ENCODE assay signal across 8 mouse cellular contexts in the genomic region with DNA sequence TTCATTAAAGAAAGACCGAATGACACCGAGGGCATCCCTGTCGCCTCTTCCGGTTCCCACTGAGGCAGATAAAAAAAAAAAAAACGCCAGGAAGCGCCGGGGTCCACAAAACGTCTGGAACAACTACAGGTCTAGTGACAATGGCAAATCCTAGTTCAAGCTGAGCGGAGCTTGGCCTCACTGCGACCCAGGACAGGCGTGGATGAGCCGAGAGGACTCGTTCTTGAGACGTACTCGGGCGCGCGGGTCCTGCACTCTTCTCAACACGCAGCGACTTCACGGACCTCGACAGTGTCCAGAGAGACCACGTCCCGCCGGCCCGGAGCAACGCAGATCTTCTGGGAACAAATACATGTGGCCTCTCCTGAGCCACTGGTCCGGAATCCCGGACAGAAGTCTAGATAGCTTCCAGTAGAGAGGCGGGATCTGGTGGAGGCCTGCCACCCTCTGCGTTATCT. TPM values are rescaled to one million over a fixed set of nuclear protein-coding genes. Genes with fewer than 3 reads are reported as not detected.
DNase-seq lines count a peak whose midpoint lies in the region; ATAC-seq lines count a peak whose summit lies in the region.

No protein-coding gene starts in this region.

- peak; percentile 13 for DNase-seq in kidney, adult 18-20 months
- DNase-seq in kidney, adult 11 months: no peak
- DNase-seq in R1 (ENCODE audit: low read depth, low spot score) (peak; percentile 63), liver (peak; percentile 22), MN1 (ENCODE audit: low spot score) (no peak)
- DNase-seq in neural tube, embryonic 11.5 days (ENCODE audit: low spot score): peak; percentile 65
- no peak for DNase-seq in frontal cortex, postnatal 14 days (ENCODE audit: low spot score in 2 of 2)

- H3K9me3 ChIP-seq in heart, embryonic 14.5 days (ENCODE audit: control insufficient read depth, low read length): no peaks in the 10 kb centered on the region
- H3K9me3 ChIP-seq in neural tube, embryonic 11.5 days (ENCODE audit: control insufficient read depth, low read length): no peaks in the 10 kb centered on the region

- under 1% methylated on average over 31 of the region's 31 CpGs for WGBS in heart, embryonic 14.5 days
- WGBS in neural tube, embryonic 11.5 days: 0% methylated on average over 31 of the region's 31 CpGs

- H3K36me3 ChIP-seq in heart, embryonic 14.5 days (ENCODE audit: control insufficient read depth, insufficient read depth, low read length): no peaks in the 10 kb centered on the region
- no peaks in the 10 kb centered on the region for H3K36me3 ChIP-seq in neural tube, embryonic 11.5 days (ENCODE audit: control insufficient read depth, insufficient read depth, low read length)

- no peak overlapping the region for H3K27ac ChIP-seq in heart, embryonic 14.5 days (replicated peaks in 1 of 2; ENCODE audit: control insufficient read depth in 1 of 2, insufficient read depth in 1 of 2, low read depth in 2 of 2, low read length in 2 of 2)
- no peak overlapping the region for H3K27ac ChIP-seq in neural tube, embryonic 11.5 days (ENCODE audit: low read depth, low read length)

- H3K27me3 ChIP-seq in heart, embryonic 14.5 days (ENCODE audit: control insufficient read depth, insufficient read depth, low read length): peaks cover 25% of the 10 kb centered on the region
- peaks cover 19% of the 10 kb centered on the region for H3K27me3 ChIP-seq in neural tube, embryonic 11.5 days (ENCODE audit: control insufficient read depth, insufficient read depth, low read length)

- peak overlapping the region; percentile 94 for H3K4me2 ChIP-seq in heart, embryonic 14.5 days (ENCODE audit: low read length)
- H3K4me2 ChIP-seq in neural tube, embryonic 11.5 days (ENCODE audit: low read depth): peak overlapping the region; percentile 78

- H3K4me3 ChIP-seq in heart, embryonic 14.5 days (ENCODE audit: control insufficient read depth in 1 of 2, insufficient read depth in 1 of 2, low read depth in 1 of 2, low read length in 2 of 2): peak overlapping the region; percentile 54
- H3K4me3 ChIP-seq in neural tube, embryonic 11.5 days (ENCODE audit: low read depth, low read length): peak overlapping the region; percentile 47

- H3K9ac ChIP-seq in heart, embryonic 14.5 days (ENCODE audit: low read length): peak overlapping the region; percentile 58
- peak overlapping the region; percentile 49 for H3K9ac ChIP-seq in neural tube, embryonic 11.5 days (ENCODE audit: low read length)

- peaks cover 0 to 3% of the 10 kb centered on the region in 2 experiments; a peak in 1 of 4 replicates for H3K4me1 ChIP-seq in heart, embryonic 14.5 days (ENCODE audit: control insufficient read depth in 2 of 2, insufficient read depth in 2 of 2, low read length in 2 of 2)
- no peaks in the 10 kb centered on the region for H3K4me1 ChIP-seq in neural tube, embryonic 11.5 days (ENCODE audit: control insufficient read depth, insufficient read depth, low read length)

- ATAC-seq in heart, embryonic 14.5 days (ENCODE audit: insufficient number of reproducible peaks, insufficient read depth, low FRiP score, low read depth): no peak
- ATAC-seq in neural tube, embryonic 11.5 days (ENCODE audit: insufficient read depth, low FRiP score, low TSS enrichment): no peak

RNA-seq across cellular contexts. Expression of a gene that starts 27.3 kb away (rescaled TPM):
- polyA plus RNA-seq in heart, embryonic 14.5 days (2014; fragmentation: Nextera tagmentation; extraction: Ambion mirVana): 39.5 and 41.0 TPM in 2 replicates
- polyA plus RNA-seq in neural tube, embryonic 11.5 days (2014; fragmentation: Nextera tagmentation; extraction: Ambion mirVana): 62.0 and 62.7 TPM in 2 replicates

RNA-seq across cellular contexts. Expression of a gene that starts 27.4 kb away (rescaled TPM):
- polyA plus RNA-seq in heart, embryonic 14.5 days (2014; fragmentation: Nextera tagmentation; extraction: Ambion mirVana): 8.3 and 9.1 TPM in 2 replicates
- 13.3 and 13.7 TPM in 2 replicates for polyA plus RNA-seq in neural tube, embryonic 11.5 days (2014; fragmentation: Nextera tagmentation; extraction: Ambion mirVana)

Comparison
In these comparisons a context has a peak if more than half of its experiments do, and no peak if none do; other contexts are left out.
1. DNase-seq: peak in kidney, adult 18-20 months (single experiment), R1 (single experiment), liver (single experiment) and neural tube, embryonic 11.5 days (single experiment); none in kidney, adult 11 months (single experiment), MN1 (single experiment) and frontal cortex, postnatal 14 days (0 of 2).